Mouse (Mus musculus): Measurements from ENCODE around the gene Tial1.

DNA sequence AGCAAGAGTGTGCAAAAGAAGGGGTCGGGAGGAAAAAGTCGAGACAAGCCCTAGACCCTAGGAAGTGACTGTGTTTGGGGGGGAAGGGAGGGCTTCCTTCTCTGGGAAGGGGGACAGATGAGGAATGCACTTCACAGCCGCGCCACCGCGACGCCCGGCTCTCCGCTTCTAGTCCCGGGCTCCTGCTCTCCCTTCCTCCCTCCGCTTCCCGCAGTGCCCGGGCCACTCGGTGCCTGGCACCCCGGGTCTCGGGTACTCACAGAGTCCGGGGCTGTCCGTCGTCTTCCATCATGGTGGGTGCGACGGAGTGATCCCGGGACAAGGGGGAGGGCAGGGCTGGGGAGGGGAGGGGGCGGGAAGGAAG is 670 bp downstream of the Tial1 start:
- no peak for TF ChIP-seq CTCF (IDR thresholded peaks at IDR 0.05; ENCODE audit: low read depth, low read length)
- no peak for TF ChIP-seq POLR2A (IDR thresholded peaks at IDR 0.05; ENCODE audit: borderline replicate concordance, low read depth, low read length)

Data from bone marrow macrophage, adult 2 months (primary cell).